Mouse (Mus musculus): Measurements from ENCODE around the gene Ciapin1. TPM values are rescaled to one million over a fixed set of nuclear protein-coding genes. Genes with fewer than 3 reads are reported as not detected.

The Ciapin1 gene
- polyA plus RNA-seq, 1 experiment from 2014 or later: 151 TPM

Other genes starting within 250 kb of the Ciapin1 start
- 44.8 and 46.5 TPM in 2 replicates for gene Rspry1, start 236.4 kb downstream of the Ciapin1 start, polyA plus RNA-seq (2014; fragmentation: Nextera tagmentation; extraction: Ambion mirVana)
- gene Fam192a, start 236.4 kb downstream of the Ciapin1 start, polyA plus RNA-seq (2014; fragmentation: Nextera tagmentation; extraction: Ambion mirVana): 75.7 and 82.7 TPM in 2 replicates
- gene Arl2bp, start 171.8 kb downstream of the Ciapin1 start, polyA plus RNA-seq (2014; fragmentation: Nextera tagmentation; extraction: Ambion mirVana): 88.2 and 96.3 TPM in 2 replicates
- 2.0 and 2.2 TPM in 2 replicates for gene Pllp, start 142.1 kb downstream of the Ciapin1 start, polyA plus RNA-seq (2014; fragmentation: Nextera tagmentation; extraction: Ambion mirVana)
- not detected in 2 replicates for gene Ccl22, start 92.8 kb downstream of the Ciapin1 start, polyA plus RNA-seq (2014; fragmentation: Nextera tagmentation; extraction: Ambion mirVana)
- 32.6 and 42.0 TPM in 2 replicates for gene Cx3cl1, start 66.3 kb downstream of the Ciapin1 start, polyA plus RNA-seq (2014; fragmentation: Nextera tagmentation; extraction: Ambion mirVana)
- 0.46 and 1.3 TPM in 2 replicates for gene Ccl17, start 27.9 kb downstream of the Ciapin1 start, polyA plus RNA-seq (2014; fragmentation: Nextera tagmentation; extraction: Ambion mirVana)
- 59.1 and 59.8 TPM in 2 replicates for gene Coq9, start within 50 bp of the Ciapin1 start, polyA plus RNA-seq (2014; fragmentation: Nextera tagmentation; extraction: Ambion mirVana)
- gene Polr2c, start 19.1 kb upstream of the Ciapin1 start, polyA plus RNA-seq (2014; fragmentation: Nextera tagmentation; extraction: Ambion mirVana): 111 TPM in 2 replicates
- gene Dok4, start 38.0 kb upstream of the Ciapin1 start, polyA plus RNA-seq (2014; fragmentation: Nextera tagmentation; extraction: Ambion mirVana): 65.2 and 68.7 TPM in 2 replicates
- gene Ccdc102a, start 79.7 kb upstream of the Ciapin1 start, polyA plus RNA-seq (2014; fragmentation: Nextera tagmentation; extraction: Ambion mirVana): 7.1 and 9.0 TPM in 2 replicates
- 0.23 and 0.27 TPM in 2 replicates for gene Adgrg5, start 85.3 kb upstream of the Ciapin1 start, polyA plus RNA-seq (2014; fragmentation: Nextera tagmentation; extraction: Ambion mirVana)
- 115 and 123 TPM in 2 replicates for gene Adgrg1, start 136.4 kb upstream of the Ciapin1 start, polyA plus RNA-seq (2014; fragmentation: Nextera tagmentation; extraction: Ambion mirVana)
- 1.1 and 1.2 TPM in 2 replicates for gene Adgrg3, start 179.3 kb upstream of the Ciapin1 start, polyA plus RNA-seq (2014; fragmentation: Nextera tagmentation; extraction: Ambion mirVana)
- gene Drc7, start 216.7 kb upstream of the Ciapin1 start, polyA plus RNA-seq (2014; fragmentation: Nextera tagmentation; extraction: Ambion mirVana): 1.8 and 2.3 TPM in 2 replicates
- 36.6 and 39.2 TPM in 2 replicates for gene Katnb1, start 242.8 kb upstream of the Ciapin1 start, polyA plus RNA-seq (2014; fragmentation: Nextera tagmentation; extraction: Ambion mirVana)